Mouse (Mus musculus) ES-E14 (cell line): ENCODE measurements around the gene Thap8. TPM values are rescaled to one million over a fixed set of nuclear protein-coding genes. Genes with fewer than 3 reads are reported as not detected.

Experiments
- DNase-seq: peaks from one replicate; pipeline ENCODE4 v3.0.0-alpha.2; 2013; ENCODE audit warnings: low read depth, low spot score
- H3K27ac ChIP-seq: 2 replicates; pipeline ENCODE4 v1.5.1; 2012; ENCODE audit warnings: low read depth, mild to moderate bottlenecking, low read length, moderate library complexity, mixed read lengths; ENCODE audit not compliant: poor library complexity, insufficient read depth, severe bottlenecking
- H3K36me3 ChIP-seq: 2 replicates; pipeline ENCODE4 v1.6.1; 2012; ENCODE audit warnings: mild to moderate bottlenecking, low read length, moderate library complexity, mixed read lengths; ENCODE audit not compliant: control insufficient read depth, poor library complexity, insufficient read depth, severe bottlenecking
- H3K4me1 ChIP-seq, 2 experiments: fragments of 150-350 bp in 1 of 2; sonication (generic) in 1 of 2; 2 replicates each; pipeline ENCODE4 v1.6.1; 2012; ENCODE audit warnings: low read length in 2 of 2, mild to moderate bottlenecking in 1 of 2, mixed read lengths in 1 of 2; ENCODE audit not compliant: control insufficient read depth in 2 of 2, insufficient read depth in 2 of 2, poor library complexity in 1 of 2
- H3K4me3 ChIP-seq, 2 experiments: fragments of 150-350 bp in 1 of 2; sonication (generic) in 1 of 2; 2 replicates each; pipeline ENCODE4 v1.5.1; 2012; ENCODE audit warnings: low read length in 2 of 2, low read depth in 1 of 2, mild to moderate bottlenecking in 1 of 2, mixed read lengths in 1 of 2; ENCODE audit not compliant: insufficient read depth in 1 of 2, poor library complexity in 1 of 2, severe bottlenecking in 1 of 2
- H3K9ac ChIP-seq: 2 replicates; pipeline ENCODE4 v1.6.1; 2012; ENCODE audit warnings: low read depth, mild to moderate bottlenecking, low read length, mixed read lengths; ENCODE audit not compliant: poor library complexity, insufficient read depth, severe bottlenecking
- H3K9me3 ChIP-seq: fragments of 150-350 bp; sonication (generic); 2 replicates; pipeline ENCODE4 v1.6.1; 2012; ENCODE audit warnings: low read depth, mild to moderate bottlenecking, low read length; ENCODE audit not compliant: control insufficient read depth, insufficient read depth
- CHD2 ChIP-seq: IDR thresholded peaks from 2 replicates; pipeline ENCODE4 v1.6.1; 2014; ENCODE audit warnings: mild to moderate bottlenecking, low read depth, low read length, inconsistent platforms
- HCFC1 ChIP-seq: IDR thresholded peaks from 2 replicates; pipeline ENCODE4 v1.6.1; 2012; ENCODE audit warnings: low read length, inconsistent platforms, borderline replicate concordance; ENCODE audit not compliant: insufficient read depth
- MAFK ChIP-seq: IDR thresholded peaks from 2 replicates; pipeline ENCODE4 v1.6.1; 2014; ENCODE audit warnings: mild to moderate bottlenecking, low read depth, low read length, inconsistent platforms; ENCODE audit not compliant: insufficient read depth
- ZC3H11A ChIP-seq: IDR thresholded peaks from 2 replicates; pipeline ENCODE4 v1.6.1; 2012; ENCODE audit warnings: low read depth, mild to moderate bottlenecking, inconsistent platforms, low read length, borderline replicate concordance
- ZNF384 ChIP-seq: IDR thresholded peaks from 2 replicates; pipeline ENCODE4 v1.6.1; 2012; ENCODE audit warnings: low read depth, low read length, inconsistent platforms
- in situ Hi-C, 2 experiments: fragments of 600-800 bp; cut with MboI; formaldehyde crosslinking; loops; one replicate each; pipeline ENCODE4 v1.15.1; 2025; ENCODE audit warnings: low sequenced_read_pairs in 2 of 2, inconsistent platforms in 1 of 2; ENCODE audit not compliant: unreplicated experiment in 2 of 2
- total RNA-seq: library from RNA; depleted of rRNA; stranded (reverse); fragments of 300-350 nt; gene quantifications from 2 replicates; pipeline ENCODE4 v1.2.3, GENCODE M21; 2012

The Thap8 gene
- total RNA-seq, 1 experiment: 1.2 TPM

DNA sequence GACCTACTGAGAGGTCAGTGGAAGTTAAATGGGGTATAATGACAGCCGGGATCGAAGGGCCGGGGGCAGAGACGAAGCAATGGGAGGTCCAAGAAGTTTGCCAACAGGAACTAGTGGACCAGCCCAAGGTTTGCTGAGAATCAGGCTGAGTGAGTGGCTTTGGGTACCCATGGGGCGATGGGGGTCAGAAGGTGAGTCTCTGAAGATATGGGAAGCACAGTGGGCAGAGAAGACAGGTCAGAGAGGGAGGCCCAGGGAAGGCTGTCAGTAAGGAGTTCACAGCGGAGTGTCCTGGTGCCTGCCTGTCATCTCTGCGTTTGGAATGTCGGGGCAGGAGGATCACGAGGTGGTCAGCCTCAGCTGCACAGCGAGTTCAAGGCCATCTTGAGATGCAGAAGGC, 48.5 kb downstream of the Thap8 start:
- Histone ChIP-seq H3K36me3 (no peaks in the 10 kb centered on the region), H3K9me3 (no peaks in the 10 kb centered on the region), H3K9ac (no peak overlapping the region), H3K4me3 (no peak overlapping the region), H3K27ac (no peak overlapping the region), H3K4me1 (peaks cover 0 to 5% of the 10 kb centered on the region in 2 experiments; a peak in 1 of 4 replicates)
- TF ChIP-seq CHD2 (no peak), ZC3H11A (no peak), ZNF384 (no peak), MAFK (no peak), HCFC1 (no peak)
- in situ Hi-C loops: no loop called here
- DNase-seq: no peak

DNA sequence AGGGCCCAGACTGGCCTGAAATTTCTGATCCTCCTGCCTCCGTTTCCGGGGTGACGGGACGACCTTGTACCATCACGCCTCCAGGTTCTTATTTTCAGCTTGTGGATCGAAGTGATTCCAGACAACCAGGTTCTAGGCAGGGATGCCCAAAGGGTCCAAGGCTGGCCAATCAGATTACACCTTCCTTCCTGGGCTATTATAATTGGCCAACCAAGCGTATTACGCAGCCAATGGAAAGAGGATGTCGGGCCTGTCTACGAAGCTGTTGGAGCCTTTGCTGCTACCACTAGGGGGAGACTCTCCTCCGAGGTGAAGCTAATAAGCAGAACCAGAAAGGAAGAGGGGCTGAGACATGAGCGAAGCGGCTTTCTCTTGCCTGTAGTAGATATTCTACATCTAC, 52.0 kb downstream of the Thap8 start:
- no peaks in the 10 kb centered on the region for H3K36me3 ChIP-seq
- H3K4me1 ChIP-seq: peaks cover 0 to 5% of the 10 kb centered on the region in 2 experiments; a peak in 1 of 4 replicates
- TF ChIP-seq ZC3H11A (peak; percentile 42; the same call in 1 of the 2 replicates), HCFC1 (no peak), MAFK (no peak), CHD2 (peak; percentile 80), ZNF384 (no peak)
- in situ Hi-C loops: no loop called here
- DNase-seq: peak; percentile 95
- no peaks in the 10 kb centered on the region for H3K9me3 ChIP-seq
- no peak overlapping the region for H3K27ac ChIP-seq
- no peak overlapping the region for H3K9ac ChIP-seq
- peak overlapping the region in 1 of 2 experiments; percentile 37; a peak in 2 of 4 replicates for H3K4me3 ChIP-seq

DNA sequence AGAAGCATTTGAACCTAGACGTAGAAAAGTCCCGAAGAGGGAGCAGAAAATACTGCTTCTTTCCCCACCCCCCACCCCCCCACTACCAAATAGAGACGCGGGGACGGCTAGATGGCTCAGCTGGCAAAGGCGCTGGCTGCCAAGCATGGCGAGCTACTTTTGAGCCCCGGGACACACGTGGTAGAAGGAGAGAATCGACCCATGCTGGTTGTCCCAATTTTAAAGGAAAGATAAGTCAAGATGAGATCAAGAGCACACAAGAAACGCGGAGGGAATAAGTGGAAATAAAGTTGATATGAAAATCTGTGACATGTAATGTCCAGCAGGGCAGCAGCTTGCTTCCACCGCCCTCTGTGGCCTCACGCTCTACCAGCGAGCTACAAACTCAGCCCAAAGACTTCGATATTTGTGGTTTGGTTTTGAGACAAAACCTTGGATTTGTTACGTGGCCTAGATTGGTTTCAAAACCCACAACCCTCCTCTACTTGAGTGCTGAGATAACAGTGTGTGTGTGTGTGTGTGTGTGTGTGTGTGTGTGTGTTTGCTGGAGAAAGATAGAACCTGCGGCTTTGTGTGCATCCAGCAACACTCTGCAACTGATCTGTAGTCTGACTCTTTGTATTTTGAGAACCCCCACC, 52.8 kb downstream of the Thap8 start:
- DNase-seq: no peak
- Histone ChIP-seq H3K4me3 (no peak overlapping the region), H3K9me3 (no peaks in the 10 kb centered on the region), H3K27ac (no peak overlapping the region), H3K9ac (no peak overlapping the region), H3K36me3 (no peaks in the 10 kb centered on the region), H3K4me1 (peaks cover 0 to 5% of the 10 kb centered on the region in 2 experiments; a peak in 1 of 4 replicates)
- in situ Hi-C loops: no loop called here
- TF ChIP-seq ZNF384 (no peak), MAFK (no peak), CHD2 (no peak), HCFC1 (no peak), ZC3H11A (no peak)

DNA sequence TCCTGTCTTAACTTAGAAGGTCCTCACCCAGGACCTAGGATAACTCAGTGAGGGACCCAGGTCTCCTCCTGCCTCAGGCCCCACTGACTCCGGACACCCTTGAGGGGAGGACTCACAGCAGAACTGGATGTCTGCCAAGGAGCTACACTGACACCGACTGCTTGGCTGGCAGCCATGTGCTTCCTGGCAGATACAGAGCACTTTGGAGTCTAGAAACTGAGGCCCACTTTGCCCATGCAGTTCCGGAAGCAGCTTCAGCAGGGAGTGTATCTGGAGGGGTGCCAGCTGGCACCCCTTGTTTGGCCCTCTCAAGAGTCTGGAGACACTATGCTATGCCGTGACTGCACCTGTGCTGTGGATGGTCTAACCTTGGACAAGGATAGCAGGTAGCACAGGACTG, 53.5 kb downstream of the Thap8 start:
- DNase-seq: no peak
- Histone ChIP-seq H3K4me1 (peaks cover 0 to 3% of the 10 kb centered on the region in 2 experiments; a peak in 1 of 4 replicates), H3K36me3 (no peaks in the 10 kb centered on the region), H3K9ac (no peak overlapping the region), H3K27ac (no peak overlapping the region), H3K4me3 (no peak overlapping the region), H3K9me3 (no peaks in the 10 kb centered on the region)
- in situ Hi-C loops: no loop called here
- TF ChIP-seq ZNF384 (no peak), MAFK (no peak), ZC3H11A (no peak), HCFC1 (no peak), CHD2 (no peak)

DNA sequence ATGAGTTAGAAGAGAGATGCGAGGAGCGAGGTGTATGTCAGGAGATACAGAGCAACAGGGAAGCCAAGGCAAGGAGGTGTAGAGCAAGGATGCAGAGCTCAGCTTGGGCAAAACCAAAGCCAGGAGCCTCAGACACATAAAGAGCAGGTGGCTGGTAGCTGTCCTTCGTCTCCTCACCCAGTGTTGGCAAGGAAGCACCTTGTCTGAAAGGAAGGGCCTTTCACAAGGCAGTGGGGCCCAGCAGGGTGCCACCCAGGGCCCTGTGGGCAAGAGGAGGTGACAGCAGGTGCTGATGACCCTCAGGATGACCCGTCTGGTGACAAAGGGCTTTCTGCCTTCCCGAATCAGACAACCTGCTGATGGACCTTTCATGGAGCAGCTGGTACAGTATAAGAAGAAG, 54.7 kb downstream of the Thap8 start:
- no peak for DNase-seq
- no peak overlapping the region for H3K9ac ChIP-seq
- H3K4me1 ChIP-seq: no peaks in the 10 kb centered on the region
- no peak overlapping the region for H3K4me3 ChIP-seq
- H3K9me3 ChIP-seq: no peaks in the 10 kb centered on the region
- H3K27ac ChIP-seq: no peak overlapping the region
- in situ Hi-C loops: no loop called here
- TF ChIP-seq CHD2 (no peak), MAFK (no peak), ZNF384 (no peak), HCFC1 (no peak), ZC3H11A (no peak)
- no peaks in the 10 kb centered on the region for H3K36me3 ChIP-seq
